Mouse (Mus musculus): Measurements from ENCODE around the gene Klhl24. TPM values are rescaled to one million over a fixed set of nuclear protein-coding genes. Genes with fewer than 3 reads are reported as not detected.

The Klhl24 gene
- total RNA-seq (2021), result 10 to 100 TPM; 74.9 to 86.0 TPM
- long read RNA-seq, experiment 1, full-length matches to known transcripts, result 7 of 20 reads
- long read RNA-seq, experiment 1, partial matches to known transcripts, result 2 of 20 reads
- long read RNA-seq, experiment 1, other reads (novel, unspliced or antisense), result 11 of 20 reads
- long read RNA-seq, experiment 2, full-length matches to known transcripts, result 2 of 7 reads
- long read RNA-seq, experiment 2, partial matches to known transcripts, result 0 of 7 reads
- long read RNA-seq, experiment 2, other reads (novel, unspliced or antisense), result 5 of 7 reads

GRCm38 (mm10) chr16:20097069-20097710 lies at the start of gene Klhl24:
Klhl24 (plus strand) TSS chr16:20097542.
- DNase-seq (ENCODE audit: low spot score in 2 of 2), result peak; percentile 94 to 97
- intact Hi-C loops (cut with DNase I), result no loop called here

- intact Hi-C loops (cut with DNase I), result no loop called here
- no peak for DNase-seq (ENCODE audit: low spot score in 2 of 2)
Measured at GRCm38 (mm10) chr16:20052655-20053054, 44.7 kb upstream of the Klhl24 start.

- intact Hi-C loops (cut with DNase I), result no loop called here
Measured at GRCm38 (mm10) chr16:20072770-20073169, 24.6 kb upstream of the Klhl24 start.

GRCm38 (mm10) chr16:20076675-20077074 lies 20.7 kb upstream of the Klhl24 start:
- no peak for DNase-seq (ENCODE audit: low spot score in 2 of 2)
- intact Hi-C loops (cut with DNase I), result no loop called here

More at GRCm38 (mm10) chr16:20072770-20073169, 24.6 kb upstream of the Klhl24 start:
- no peak for DNase-seq (ENCODE audit: low spot score in 2 of 2)

GRCm38 (mm10) chr16:20080271-20080670 lies 17.1 kb upstream of the Klhl24 start:
- DNase-seq (ENCODE audit: low spot score in 2 of 2), result no peak
- intact Hi-C loops (cut with DNase I), result loop anchor here (10.0 kb wide), 1 partner anchor 355 kb away; no protein-coding TSS in a partner anchor

GRCm38 (mm10) chr16:20084623-20085022 lies 12.7 kb upstream of the Klhl24 start:
- intact Hi-C loops (cut with DNase I), result loop anchor here (10.0 kb wide), 1 partner anchor 360 kb away; no protein-coding TSS in a partner anchor
- DNase-seq (ENCODE audit: low spot score in 2 of 2), result no peak

- DNase-seq (ENCODE audit: low spot score in 2 of 2), result no peak
- intact Hi-C loops (cut with DNase I), result loop anchor here (10.0 kb wide), 1 partner anchor 361 kb away; no protein-coding TSS in a partner anchor
Measured at GRCm38 (mm10) chr16:20085250-20085905, 12.0 kb upstream of the Klhl24 start.

GRCm38 (mm10) chr16:20086976-20087375 lies 10.4 kb upstream of the Klhl24 start:
- intact Hi-C loops (cut with DNase I), result loop anchor here (10.0 kb wide), 1 partner anchor 362 kb away; no protein-coding TSS in a partner anchor
- DNase-seq (ENCODE audit: low spot score in 2 of 2), result peak; percentile 24 to 68

- DNase-seq (ENCODE audit: low spot score in 2 of 2), result no peak
- intact Hi-C loops (cut with DNase I), result loop anchor here (10.0 kb wide), 1 partner anchor 365 kb away; no protein-coding TSS in a partner anchor
Measured at GRCm38 (mm10) chr16:20089636-20090035, 7.7 kb upstream of the Klhl24 start.

- DNase-seq (ENCODE audit: low spot score in 2 of 2), result no peak
- intact Hi-C loops (cut with DNase I), result no loop called here
Measured at GRCm38 (mm10) chr16:20090921-20091575, 6.3 kb upstream of the Klhl24 start.

- intact Hi-C loops (cut with DNase I), result no loop called here
- no peak for DNase-seq (ENCODE audit: low spot score in 2 of 2)
Measured at GRCm38 (mm10) chr16:20095966-20096365, 1.4 kb upstream of the Klhl24 start.

- peak; percentile 88 to 89 for DNase-seq (ENCODE audit: low spot score in 2 of 2)
- intact Hi-C loops (cut with DNase I), result no loop called here
Measured at GRCm38 (mm10) chr16:20097711-20098374, 501 bp downstream of the Klhl24 start.

GRCm38 (mm10) chr16:20098375-20098727 lies 1.0 kb downstream of the Klhl24 start:
- intact Hi-C loops (cut with DNase I), result no loop called here
- DNase-seq (ENCODE audit: low spot score in 2 of 2), result no peak

- DNase-seq (ENCODE audit: low spot score in 2 of 2), result peak in 1 of 2 experiments; percentile 29
- intact Hi-C loops (cut with DNase I), result no loop called here
Measured at GRCm38 (mm10) chr16:20098866-20099629, 1.7 kb downstream of the Klhl24 start.

- peak in 1 of 2 experiments; percentile 38 for DNase-seq (ENCODE audit: low spot score in 2 of 2)
- intact Hi-C loops (cut with DNase I), result no loop called here
Measured at GRCm38 (mm10) chr16:20106996-20107395, 9.7 kb downstream of the Klhl24 start.

- DNase-seq (ENCODE audit: low spot score in 2 of 2), result no peak
- intact Hi-C loops (cut with DNase I), result no loop called here
Measured at GRCm38 (mm10) chr16:20108961-20109360, 11.6 kb downstream of the Klhl24 start.

- intact Hi-C loops (cut with DNase I), result no loop called here
- no peak for DNase-seq (ENCODE audit: low spot score in 2 of 2)
Measured at GRCm38 (mm10) chr16:20112649-20113048, 15.3 kb downstream of the Klhl24 start.

- intact Hi-C loops (cut with DNase I), result no loop called here
- no peak for DNase-seq (ENCODE audit: low spot score in 2 of 2)
Measured at GRCm38 (mm10) chr16:20116069-20116468, 18.7 kb downstream of the Klhl24 start.

Measured in left cerebral cortex, postnatal 14 days (tissue).